Mouse (Mus musculus): ENCODE measurements around the gene Fscn2. TPM values are rescaled to one million over a fixed set of nuclear protein-coding genes. Genes with fewer than 3 reads are reported as not detected.

Gene Fscn2
- polyA plus RNA-seq (2017; shearing (Covaris generic)) = not detected

DNA sequence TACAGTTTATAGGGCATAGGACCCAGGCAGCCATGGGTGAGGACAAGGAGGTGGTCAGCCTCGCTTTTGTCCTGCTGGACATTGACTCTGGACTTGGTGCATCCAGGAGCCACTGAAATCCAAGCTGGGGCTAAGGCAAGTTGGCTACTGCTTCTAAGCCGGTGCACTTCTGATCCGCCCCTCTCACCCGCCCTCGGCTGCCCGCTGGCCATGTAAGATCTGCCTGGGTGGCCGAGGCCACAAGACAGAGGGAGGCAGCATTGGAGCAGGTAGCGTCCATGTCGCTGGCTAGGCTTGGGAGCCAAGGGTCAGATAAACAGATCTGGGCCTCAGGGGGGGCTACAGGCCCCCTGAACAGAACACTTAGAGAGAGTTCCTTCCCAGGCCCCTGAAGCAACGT lies at the start of gene Fscn2:
Fscn2 (plus strand) TSS at position 240 of the 400 bp plus-strand sequence.

DNA sequence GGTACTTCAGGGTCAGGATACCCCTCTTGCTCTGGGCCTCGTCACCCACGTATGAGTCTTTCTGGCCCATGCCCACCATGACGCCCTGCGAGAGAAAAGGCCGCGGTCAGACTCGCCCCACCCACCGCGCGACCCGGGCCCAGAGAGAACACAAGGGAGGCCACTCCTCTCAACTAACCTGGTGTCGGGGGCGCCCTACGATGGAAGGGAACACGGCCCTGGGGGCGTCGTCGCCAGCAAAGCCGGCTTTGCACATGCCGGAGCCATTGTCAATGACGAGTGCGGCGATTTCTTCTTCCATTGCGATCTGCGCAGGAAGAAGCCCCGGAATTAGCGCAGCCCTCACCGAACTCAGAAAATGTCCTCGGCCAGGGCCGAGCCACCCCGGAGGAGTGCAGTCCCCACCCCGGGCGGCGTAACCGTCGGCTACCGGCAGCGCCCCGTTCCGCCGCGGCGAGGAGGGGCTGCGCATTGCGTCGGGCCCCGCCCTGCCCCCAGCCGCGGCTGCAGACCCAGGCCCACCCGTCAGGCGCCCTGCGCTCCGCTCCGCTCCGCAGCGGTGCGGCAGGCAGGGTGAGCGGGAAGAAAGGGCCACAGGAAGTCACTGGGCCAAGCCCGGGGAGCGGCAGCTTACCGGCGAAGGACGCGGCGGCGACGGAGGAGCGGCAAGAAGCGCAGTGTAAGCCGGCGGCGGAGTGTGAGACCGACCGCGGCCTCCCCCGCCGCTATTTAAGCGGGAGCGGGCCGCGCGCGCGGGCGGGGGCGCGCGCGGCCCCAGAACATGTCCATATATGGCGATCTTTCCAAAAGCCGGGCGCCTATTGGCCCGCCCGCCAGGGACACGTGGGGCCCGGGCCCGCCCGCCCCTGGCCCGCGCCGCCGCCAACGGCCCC lies 13.3 kb upstream of the Fscn2 start, which contains the start of gene Actg1:
Actg1 (minus strand) TSS at position 752 of the 893 bp plus-strand sequence.

DNA sequence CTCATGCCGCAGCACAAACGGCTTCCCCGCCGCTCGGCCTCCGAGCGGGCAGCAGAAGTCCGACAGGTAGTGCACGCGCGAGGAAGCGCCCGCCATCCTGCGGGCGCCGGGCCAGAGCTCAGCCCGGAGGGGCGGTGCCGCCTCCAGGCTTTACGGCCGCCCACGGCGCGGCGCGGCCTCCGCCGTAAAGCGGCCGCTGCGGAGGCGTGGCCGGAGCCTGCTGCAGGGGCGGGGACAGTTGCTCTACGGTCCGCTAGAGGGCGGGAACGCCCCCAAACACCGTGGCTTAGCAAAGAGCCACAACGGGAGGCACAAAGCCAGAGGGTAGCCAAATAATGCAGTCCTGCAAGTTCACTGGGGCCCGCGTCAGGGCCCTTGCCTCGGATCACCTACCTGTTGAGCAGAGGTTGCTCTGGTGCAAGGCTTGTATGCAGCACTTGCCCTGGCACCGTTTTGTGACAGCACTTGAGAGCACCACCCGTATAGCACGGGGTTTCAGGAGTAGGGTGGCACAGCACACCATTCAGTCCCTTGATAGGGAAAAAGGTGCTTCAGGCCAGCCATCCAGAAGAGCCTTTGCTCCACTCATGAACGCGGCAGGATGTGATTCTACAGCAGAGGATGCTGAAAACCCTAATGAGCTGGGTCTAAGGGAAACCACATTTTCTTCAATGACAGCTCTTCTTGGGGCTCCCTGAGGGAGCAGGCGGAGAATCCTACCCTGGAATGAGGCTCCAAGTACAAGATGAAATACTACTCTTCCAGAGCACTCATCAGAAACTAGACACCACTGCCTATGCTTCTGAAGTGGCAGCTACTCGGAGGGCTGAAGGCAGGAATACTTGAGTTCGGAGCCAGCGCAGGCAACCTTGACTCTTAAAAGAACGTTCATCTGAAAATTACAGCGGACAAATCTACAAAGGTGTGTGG lies 17.5 kb downstream of the Fscn2 start, which contains the start of gene Faap100:
Faap100 (minus strand) TSS at position 154 of the 930 bp plus-strand sequence.

Other genes starting within 250 kb of the Fscn2 start
- gene Slc38a10, start 210.2 kb upstream of the Fscn2 start, polyA plus RNA-seq (2017; shearing (Covaris generic)) = 118 TPM
- gene Bahcc1, start 128.6 kb upstream of the Fscn2 start, polyA plus RNA-seq (2017; shearing (Covaris generic)) = 0.19 TPM
- 2,667 TPM for gene Actg1, start 13.0 kb upstream of the Fscn2 start, polyA plus RNA-seq (2017; shearing (Covaris generic))
- gene Faap100, start 17.2 kb downstream of the Fscn2 start, polyA plus RNA-seq (2017; shearing (Covaris generic)) = 22.5 TPM
- gene Nploc4, start 76.2 kb downstream of the Fscn2 start, polyA plus RNA-seq (2017; shearing (Covaris generic)) = 54.3 TPM
- gene Tspan10, start 81.1 kb downstream of the Fscn2 start, polyA plus RNA-seq (2017; shearing (Covaris generic)) = not detected
- not detected for gene Pde6g, start 92.0 kb downstream of the Fscn2 start, polyA plus RNA-seq (2017; shearing (Covaris generic))
- gene Oxld1, start 96.5 kb downstream of the Fscn2 start, polyA plus RNA-seq (2017; shearing (Covaris generic)) = 2.0 TPM
- gene Ccdc137, start 96.6 kb downstream of the Fscn2 start, polyA plus RNA-seq (2017; shearing (Covaris generic)) = 19.8 TPM
- 10.7 TPM for gene Arl16, start 106.1 kb downstream of the Fscn2 start, polyA plus RNA-seq (2017; shearing (Covaris generic))
- gene Mrpl12, start 123.1 kb downstream of the Fscn2 start, polyA plus RNA-seq (2017; shearing (Covaris generic)) = 29.0 TPM
- 9.9 TPM for gene Slc25a10, start 130.3 kb downstream of the Fscn2 start, polyA plus RNA-seq (2017; shearing (Covaris generic))
- gene Gcgr, start 169.2 kb downstream of the Fscn2 start, polyA plus RNA-seq (2017; shearing (Covaris generic)) = not detected
- 63.3 TPM for gene Mcrip1, start 188.2 kb downstream of the Fscn2 start, polyA plus RNA-seq (2017; shearing (Covaris generic))
- gene Ppp1r27, start 189.6 kb downstream of the Fscn2 start, polyA plus RNA-seq (2017; shearing (Covaris generic)) = not detected
- gene P4hb, start 211.7 kb downstream of the Fscn2 start, polyA plus RNA-seq (2017; shearing (Covaris generic)) = 187 TPM
- 737 TPM for gene Arhgdia, start 220.1 kb downstream of the Fscn2 start, polyA plus RNA-seq (2017; shearing (Covaris generic))
- gene Alyref, start 236.8 kb downstream of the Fscn2 start, polyA plus RNA-seq (2017; shearing (Covaris generic)) = 275 TPM
- 80.0 TPM for gene Anapc11, start 236.9 kb downstream of the Fscn2 start, polyA plus RNA-seq (2017; shearing (Covaris generic))
- gene Npb, start 246.9 kb downstream of the Fscn2 start, polyA plus RNA-seq (2017; shearing (Covaris generic)) = not detected

Measured in effector memory CD4-positive, alpha-beta T cell, adult 5 months (primary cell).